In genomic region chr3:29135176-29136064, GRCm38 (mm10) we compare ENCODE assay signal across 12 mouse cellular contexts. TPM values are rescaled to one million over a fixed set of nuclear protein-coding genes. Genes with fewer than 3 reads are reported as not detected.
DNase-seq lines count a peak whose midpoint lies in the region; ATAC-seq and TF ChIP-seq lines count a peak whose summit lies in the region.
"Had no signal": no experiment of that assay in that cellular context is flagged by ENCODE, and none has a peak within 500 bp of the region (broad histone marks: within the 10 kb centered on the region; RNA-seq: fewer than 3 reads in every experiment).

No protein-coding gene starts in this region.

- H3K27me3 ChIP-seq in hindbrain, embryonic 10.5 days (ENCODE audit: insufficient read depth, poor library complexity, severe bottlenecking), result peaks cover 5% of the 10 kb centered on the region; the same call in 1 of the 2 replicates
- no peaks in the 10 kb centered on the region for H3K27me3 ChIP-seq in midbrain, embryonic 16.5 days (ENCODE audit: control insufficient read depth, insufficient read depth, low read depth, low read length)
- no peaks in the 10 kb centered on the region for H3K27me3 ChIP-seq in cerebellum, adult 2 months (ENCODE audit: control insufficient read depth, insufficient read depth, low read length)

- no peaks in the 10 kb centered on the region for H3K9me3 ChIP-seq in hindbrain, embryonic 10.5 days
- H3K9me3 ChIP-seq in midbrain, embryonic 16.5 days (replicated peaks; ENCODE audit: control insufficient read depth, low read length, poor library complexity, severe bottlenecking), result no peaks in the 10 kb centered on the region

- H3K4me1 ChIP-seq in hindbrain, embryonic 10.5 days (replicated peaks), result peaks cover 37% of the 10 kb centered on the region
- peaks cover 24% of the 10 kb centered on the region for H3K4me1 ChIP-seq in midbrain, embryonic 16.5 days (ENCODE audit: control insufficient read depth, insufficient read depth, low read length)
- H3K4me1 ChIP-seq in cerebellum, adult 2 months (ENCODE audit: control insufficient read depth, insufficient read depth, low read length), result no peaks in the 10 kb centered on the region

- H3K27ac ChIP-seq in hindbrain, embryonic 10.5 days, result no peak overlapping the region
- peak overlapping the region; percentile 8; the same call in 1 of the 2 replicates for H3K27ac ChIP-seq in midbrain, embryonic 16.5 days (ENCODE audit: low read length)
- no peak overlapping the region for H3K27ac ChIP-seq in cerebellum, adult 2 months (ENCODE audit: insufficient read depth, low read length)
- H3K27ac ChIP-seq: gastrocnemius, adult 2 months; liver, embryonic 14.5 days had no signal

- H3K4me3 ChIP-seq in hindbrain, embryonic 10.5 days, result peak overlapping the region; percentile 23
- H3K4me3 ChIP-seq in midbrain, embryonic 16.5 days (ENCODE audit: low read depth, low read length), result no peak overlapping the region
- H3K4me3 ChIP-seq in cerebellum, adult 2 months (replicated peaks; ENCODE audit: insufficient read depth, low read depth, low read length), result no peak overlapping the region
- H3K4me3 ChIP-seq: gastrocnemius, adult 2 months had no signal

- WGBS in hindbrain, embryonic 10.5 days, result 18% methylated on average over 9 of the region's 9 CpGs
- 14% methylated on average over 9 of the region's 9 CpGs for WGBS in midbrain, embryonic 16.5 days
- 50% methylated on average over 9 of the region's 9 CpGs for WGBS in cerebellum, adult 2 months

- TF ChIP-seq POLR2A in cerebellum, adult 2 months (IDR thresholded peaks at IDR 0.05; ENCODE audit: borderline replicate concordance, insufficient read depth, low read length), result no peak

- DNase-seq in layer of hippocampus, postnatal 14 days (ENCODE audit: low spot score in 2 of 2), result peak; percentile 22 to 43
- DNase-seq in layer of hippocampus, postnatal 36 days, result no peak
- peak; percentile 11 for DNase-seq in embryo, embryonic 11.5 days (ENCODE audit: low read depth, low spot score)
- peak; percentile 23 for DNase-seq in hindbrain, embryonic 10.5 days (ENCODE audit: low spot score)
- no peak for DNase-seq in kidney, postnatal 4 days
- no peak for DNase-seq in cerebellum, adult 2 months
- DNase-seq in thymus, postnatal 36 days, result no peak
- DNase-seq: gastrocnemius, adult 2 months had no signal

- TF ChIP-seq CTCF in cerebellum, adult 2 months (IDR thresholded peaks at IDR 0.05; ENCODE audit: borderline replicate concordance, insufficient read depth, low read depth, low read length), result no peak

- ATAC-seq in midbrain, embryonic 16.5 days, result 0 out of 2 replicates have a peak, but pooled peaks have one; percentile 31
- ATAC-seq: intestine, embryonic 16.5 days had no signal

- peak overlapping the region; percentile 27; the same call in 1 of the 2 replicates for H3K4me2 ChIP-seq in midbrain, embryonic 16.5 days (ENCODE audit: low read length)

- no peaks in the 10 kb centered on the region for H3K36me3 ChIP-seq in hindbrain, embryonic 10.5 days
- no peaks in the 10 kb centered on the region for H3K36me3 ChIP-seq in midbrain, embryonic 16.5 days (ENCODE audit: control insufficient read depth, insufficient read depth, low read length)

- H3K9ac ChIP-seq in midbrain, embryonic 16.5 days (ENCODE audit: low read depth, low read length), result no peak overlapping the region
- H3K9ac ChIP-seq: liver, embryonic 14.5 days had no signal

RNA-seq across cellular contexts. Expression of gene Egfem1, which starts 53.6 kb away (rescaled TPM):
- 10 to 100 TPM; 27.4 to 27.7 TPM for total RNA-seq in layer of hippocampus, postnatal 14 days (2021)
- 10 to 100 TPM; 36.6 to 45.4 TPM for total RNA-seq in layer of hippocampus, postnatal 36 days (2021)
- polyA plus RNA-seq in hindbrain, embryonic 10.5 days (2016; fragmentation: Nextera tagmentation; extraction: Ambion mirVana), result 2.3 and 2.4 TPM in 2 replicates
- 6.8 and 8.2 TPM in 2 replicates for polyA plus RNA-seq in midbrain, embryonic 16.5 days (2015; fragmentation: Nextera tagmentation; extraction: Ambion mirVana)
- 1.7 and 3.6 TPM in 2 replicates for polyA plus RNA-seq in cerebellum, adult 2 months (2012; rRNA removed)
- polyA plus RNA-seq: C2C12 had no signal

Comparison
In these comparisons a context has a peak if more than half of its experiments do, and no peak if none do; other contexts are left out.
1. DNase-seq: peak in layer of hippocampus, postnatal 14 days (2 of 2), embryo, embryonic 11.5 days (single experiment) and hindbrain, embryonic 10.5 days (single experiment); none in layer of hippocampus, postnatal 36 days (0 of 2), kidney, postnatal 4 days (0 of 2), cerebellum, adult 2 months (0 of 2) and thymus, postnatal 36 days (0 of 2).